Comparison of ENCODE assay signal across 21 mouse cellular contexts in the genomic region with DNA sequence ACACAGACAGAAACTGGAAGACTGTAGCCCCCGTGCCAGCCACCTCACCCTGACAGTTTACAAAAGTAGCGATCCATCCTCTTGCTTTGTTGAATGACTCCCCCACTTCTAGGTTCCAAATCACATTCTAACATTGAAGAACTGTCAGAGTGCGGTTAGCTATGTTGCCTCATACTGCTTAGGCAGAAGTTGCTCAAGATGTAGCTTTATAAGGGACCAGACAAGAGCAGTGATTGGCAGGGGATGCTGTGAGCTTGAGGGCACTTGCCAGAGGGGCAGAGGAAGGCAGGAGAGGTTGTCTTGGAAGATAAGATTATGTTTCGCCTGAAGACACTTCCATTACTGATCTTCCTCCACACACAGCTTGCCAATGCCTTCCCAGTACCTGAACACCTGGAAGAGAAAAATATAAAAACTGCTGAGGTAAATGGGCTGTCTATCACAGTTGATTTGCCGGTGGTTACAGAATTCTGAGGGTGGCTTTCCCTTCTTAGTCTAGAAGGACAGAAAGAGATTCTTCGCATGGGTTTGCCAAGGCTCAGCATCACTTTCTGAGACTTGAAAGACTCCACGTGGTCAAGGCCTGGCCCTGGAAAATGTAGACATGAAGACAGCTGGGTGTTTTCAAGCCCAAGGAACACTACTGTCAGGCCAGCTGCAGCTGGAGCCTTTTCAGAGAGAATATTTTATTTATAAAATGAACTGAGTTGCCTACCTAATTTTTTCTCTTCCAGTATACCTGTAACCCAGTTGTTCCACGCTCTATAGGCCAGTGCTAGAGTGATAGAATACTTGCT. TPM values are rescaled to one million over a fixed set of nuclear protein-coding genes. Genes with fewer than 3 reads are reported as not detected.
A peak's percentile ranks its signal among the peaks of the same experiment; 100 is the strongest.
DNase-seq lines count a peak whose midpoint lies in the region; ATAC-seq and TF ChIP-seq lines count a peak whose summit lies in the region.
"Had no signal": no experiment of that assay in that cellular context is flagged by ENCODE, and none has a peak within 500 bp of the region (broad histone marks: within the 10 kb centered on the region; RNA-seq: fewer than 3 reads in every experiment).

Mmp8 (plus strand) TSS at position 236 of the 797 bp plus-strand sequence.

- no peaks in the 10 kb centered on the region for H3K4me1 ChIP-seq in liver, embryonic 16.5 days (ENCODE audit: control insufficient read depth, low read depth, low read length)
- H3K4me1 ChIP-seq in bone marrow macrophage, adult 2 months (ENCODE audit: control insufficient read depth, insufficient read depth, low read length): peaks cover 23% of the 10 kb centered on the region
- 0 out of 2 replicates have a peak, but pooled peaks cover 3% of the 10 kb centered on the region for H3K4me1 ChIP-seq in lung, postnatal 0 days (ENCODE audit: insufficient read depth, low read depth, low read length)
- H3K4me1 ChIP-seq: heart, embryonic 12.5 days; midbrain, embryonic 13.5 days had no signal

- 0 out of 2 replicates have a peak, but pooled peaks have one; percentile 37 for ATAC-seq in liver, embryonic 16.5 days (ENCODE audit: low read depth)
- peak; percentile 64 for ATAC-seq in lung, postnatal 0 days
- ATAC-seq in neutrophil, adult 5-6 weeks (ENCODE audit: extremely low read depth, insufficient number of reproducible peaks, low FRiP score, poor library complexity, severe bottlenecking): peak; percentile 93
- ATAC-seq: CD4-positive, CD25-positive, alpha-beta regulatory T cell, adult 4 months; forebrain, postnatal 0 days; hindbrain, postnatal 0 days; midbrain, embryonic 13.5 days had no signal

- no peak for TF ChIP-seq POLR2A in bone marrow macrophage, adult 2 months (IDR thresholded peaks at IDR 0.05; ENCODE audit: borderline replicate concordance, low read depth, low read length)

- whole genome bisulfite sequencing in liver, embryonic 16.5 days (ENCODE audit: insufficient replicate concordance): 52% methylated on average over 8 of the region's 8 CpGs
- 59% methylated on average over 8 of the region's 8 CpGs for WGBS in lung, postnatal 0 days

- no peak within 1 kb of the TSS for H3K4me3 ChIP-seq in liver, embryonic 16.5 days (ENCODE audit: low read depth, low read length)
- H3K4me3 ChIP-seq in bone marrow macrophage, adult 2 months (ENCODE audit: insufficient read depth, low read length): peak within 1 kb of the TSS; percentile 2; the same call in 1 of the 2 replicates
- no peak within 1 kb of the TSS for H3K4me3 ChIP-seq in lung, postnatal 0 days (ENCODE audit: low read depth, low read length)
- H3K4me3 ChIP-seq: heart, embryonic 12.5 days; midbrain, embryonic 13.5 days had no signal

- no peak for TF ChIP-seq CTCF in bone marrow macrophage, adult 2 months (IDR thresholded peaks at IDR 0.05; ENCODE audit: low read depth, low read length)
- no peak for TF ChIP-seq CTCF in lung, postnatal 0 days (IDR thresholded peaks at IDR 0.05)

- H3K27me3 ChIP-seq in liver, embryonic 16.5 days (ENCODE audit: control insufficient read depth, insufficient read depth, low read depth, low read length): no peaks in the 10 kb centered on the region
- no peaks in the 10 kb centered on the region for H3K27me3 ChIP-seq in lung, postnatal 0 days (replicated peaks; ENCODE audit: insufficient read depth, low read length)
- H3K27me3 ChIP-seq: heart, embryonic 12.5 days; midbrain, embryonic 13.5 days had no signal

- no peak within 1 kb of the TSS for H3K27ac ChIP-seq in liver, embryonic 16.5 days (ENCODE audit: low read length)
- H3K27ac ChIP-seq in bone marrow macrophage, adult 2 months (ENCODE audit: insufficient read depth, low read depth, low read length): peak within 1 kb of the TSS; percentile 25
- H3K27ac ChIP-seq in lung, postnatal 0 days (ENCODE audit: low read length): no peak within 1 kb of the TSS
- H3K27ac ChIP-seq: hindbrain, postnatal 0 days; midbrain, embryonic 13.5 days had no signal

- H3K36me3 ChIP-seq in liver, embryonic 16.5 days (ENCODE audit: control insufficient read depth, insufficient read depth): no peaks in the 10 kb centered on the region
- H3K36me3 ChIP-seq in lung, postnatal 0 days (ENCODE audit: insufficient read depth, low read length): no peaks in the 10 kb centered on the region
- H3K36me3 ChIP-seq: heart, embryonic 12.5 days; midbrain, embryonic 13.5 days had no signal

- H3K9ac ChIP-seq in liver, embryonic 16.5 days (ENCODE audit: low read depth, low read length): no peak within 1 kb of the TSS
- H3K9ac ChIP-seq in lung, postnatal 0 days (replicated peaks; ENCODE audit: low read depth): no peak within 1 kb of the TSS
- H3K9ac ChIP-seq: forebrain, postnatal 0 days; heart, embryonic 12.5 days; midbrain, embryonic 13.5 days had no signal

- no peaks in the 10 kb centered on the region for H3K9me3 ChIP-seq in liver, embryonic 16.5 days (replicated peaks; ENCODE audit: control insufficient read depth, low read length)
- no peaks in the 10 kb centered on the region for H3K9me3 ChIP-seq in lung, postnatal 0 days (ENCODE audit: low read length)
- H3K9me3 ChIP-seq: heart, embryonic 12.5 days; midbrain, embryonic 13.5 days had no signal

- H3K4me2 ChIP-seq in liver, embryonic 16.5 days (ENCODE audit: low read depth, low read length): no peak within 1 kb of the TSS
- no peak within 1 kb of the TSS for H3K4me2 ChIP-seq in lung, postnatal 0 days (replicated peaks; ENCODE audit: low read depth, low read length)
- H3K4me2 ChIP-seq: heart, embryonic 12.5 days; midbrain, embryonic 13.5 days had no signal

- TF ChIP-seq EP300 in lung, postnatal 0 days (IDR thresholded peaks at IDR 0.05): no peak

- DNase-seq in liver: no peak
- peak; percentile 63 for DNase-seq in lung, postnatal 0 days (ENCODE audit: low spot score)
- DNase-seq in spleen, adult 12 weeks (ENCODE audit: low spot score): no peak
- DNase-seq in frontal cortex, postnatal 14 days (ENCODE audit: low spot score in 2 of 2): no peak
- DNase-seq: adrenal gland, adult 8-10 months; cerebellum, adult 9-10 months; embryo, embryonic 11 days; forebrain, postnatal 0 days; gastrocnemius, postnatal 25 days; heart, postnatal 36 days; layer of hippocampus, adult 9-11 months; right cerebral cortex, adult 18-20 months had no signal

RNA-seq across cellular contexts. Expression of gene Mmp8, which starts in this region (rescaled TPM):
- 15.8 and 20.0 TPM in 2 replicates for polyA plus RNA-seq in liver, embryonic 16.5 days (2015; fragmentation: Nextera tagmentation; extraction: Ambion mirVana)
- 26.7 and 30.4 TPM in 2 replicates for polyA plus RNA-seq in bone marrow macrophage, adult 2 months (2012; ENCODE audit: insufficient read depth, insufficient read length, missing spikeins)
- 5.3 TPM in 2 replicates for polyA plus RNA-seq in lung, postnatal 0 days (2015; fragmentation: Nextera tagmentation; extraction: Ambion mirVana)
- 249 and 267 TPM in 2 replicates for total RNA-seq in neutrophil, adult 5-6 weeks (2017)
- total RNA-seq: gastrocnemius, postnatal 25 days; hindbrain, postnatal 0 days; left cerebral cortex, postnatal 14 days; MEL had no signal
- polyA plus RNA-seq: heart, embryonic 12.5 days had no signal

Comparison
In these comparisons a context has a peak if more than half of its experiments do, and no peak if none do; other contexts are left out.
1. ATAC-seq: peak in every context shown above with its lines; median percentile 93 in neutrophil, adult 5-6 weeks; 64 in lung, postnatal 0 days; 37 in liver, embryonic 16.5 days.